Mouse (Mus musculus): ENCODE data around the gene Dnpep. TPM values are rescaled to one million over a fixed set of nuclear protein-coding genes. Genes with fewer than 3 reads are reported as not detected.

The Dnpep gene
- polyA plus RNA-seq, 1 experiment from 2014 or later, result 115 TPM

GRCm38 (mm10) chr1:75315456-75316365 is 2.1 kb downstream of the Dnpep start:
- H3K4me1 ChIP-seq (ENCODE audit: control insufficient read depth, insufficient read depth, low read length), result peaks cover 8% of the 10 kb centered on the region
- WGBS, result 83% methylated on average over 29 of the region's 29 CpGs
- no peaks in the 10 kb centered on the region for H3K27me3 ChIP-seq (replicated peaks; ENCODE audit: control insufficient read depth, insufficient read depth, low read length)
- H3K27ac ChIP-seq (replicated peaks; ENCODE audit: low read depth, low read length), result no peak overlapping the region
- ATAC-seq (ENCODE audit: low read depth) (no peak), DNase-seq (ENCODE audit: low spot score) (no peak)
- peak overlapping the region; percentile 74 for H3K9ac ChIP-seq (ENCODE audit: low read depth, low read length)
- H3K4me3 ChIP-seq (ENCODE audit: low read depth, low read length), result peak overlapping the region; percentile 72
- H3K9me3 ChIP-seq (ENCODE audit: control insufficient read depth, low read length), result no peaks in the 10 kb centered on the region
- peak overlapping the region; percentile 66 for H3K4me2 ChIP-seq (ENCODE audit: low read depth, low read length)
- H3K36me3 ChIP-seq (ENCODE audit: control insufficient read depth, insufficient read depth, low read length), result peaks cover 49% of the 10 kb centered on the region

- Histone ChIP-seq H3K27ac (replicated peaks; ENCODE audit: low read depth, low read length) (no peak overlapping the region), H3K4me1 (ENCODE audit: control insufficient read depth, insufficient read depth, low read length) (peaks cover 8% of the 10 kb centered on the region), H3K9ac (ENCODE audit: low read depth, low read length) (no peak overlapping the region), H3K9me3 (ENCODE audit: control insufficient read depth, low read length) (no peaks in the 10 kb centered on the region), H3K27me3 (replicated peaks; ENCODE audit: control insufficient read depth, insufficient read depth, low read length) (no peaks in the 10 kb centered on the region), H3K36me3 (ENCODE audit: control insufficient read depth, insufficient read depth, low read length) (peaks cover 56% of the 10 kb centered on the region), H3K4me3 (ENCODE audit: low read depth, low read length) (no peak overlapping the region), H3K4me2 (ENCODE audit: low read depth, low read length) (no peak overlapping the region)
- 92% methylated on average over 6 of the region's 6 CpGs for WGBS
- no peak for ATAC-seq (ENCODE audit: low read depth)
- DNase-seq (ENCODE audit: low spot score), result no peak
These were observed 2.8 kb downstream of the Dnpep start for GRCm38 (mm10) chr1:75315011-75315410.

GRCm38 (mm10) chr1:75311694-75312093 is 6.1 kb downstream of the Dnpep start:
- no peak overlapping the region for H3K4me3 ChIP-seq (ENCODE audit: low read depth, low read length)
- 93% methylated on average over 6 of the region's 6 CpGs for WGBS
- H3K36me3 ChIP-seq (ENCODE audit: control insufficient read depth, insufficient read depth, low read length), result peaks cover 81% of the 10 kb centered on the region
- H3K27ac ChIP-seq (replicated peaks; ENCODE audit: low read depth, low read length), result no peak overlapping the region
- no peak overlapping the region for H3K9ac ChIP-seq (ENCODE audit: low read depth, low read length)
- ATAC-seq (ENCODE audit: low read depth) (no peak), DNase-seq (ENCODE audit: low spot score) (no peak)
- peaks cover 8% of the 10 kb centered on the region for H3K4me1 ChIP-seq (ENCODE audit: control insufficient read depth, insufficient read depth, low read length)
- no peak overlapping the region for H3K4me2 ChIP-seq (ENCODE audit: low read depth, low read length)
- no peaks in the 10 kb centered on the region for H3K27me3 ChIP-seq (replicated peaks; ENCODE audit: control insufficient read depth, insufficient read depth, low read length)
- no peaks in the 10 kb centered on the region for H3K9me3 ChIP-seq (ENCODE audit: control insufficient read depth, low read length)

GRCm38 (mm10) chr1:75304662-75305061 is 13.1 kb downstream of the Dnpep start:
- DNase-seq (ENCODE audit: low spot score) (no peak), ATAC-seq (ENCODE audit: low read depth) (no peak)
- H3K27me3 ChIP-seq (replicated peaks; ENCODE audit: control insufficient read depth, insufficient read depth, low read length), result no peaks in the 10 kb centered on the region
- peaks cover 22% of the 10 kb centered on the region for H3K36me3 ChIP-seq (ENCODE audit: control insufficient read depth, insufficient read depth, low read length)
- no peak overlapping the region for H3K4me3 ChIP-seq (ENCODE audit: low read depth, low read length)
- no peak overlapping the region for H3K4me2 ChIP-seq (ENCODE audit: low read depth, low read length)
- H3K9me3 ChIP-seq (ENCODE audit: control insufficient read depth, low read length), result no peaks in the 10 kb centered on the region
- H3K9ac ChIP-seq (ENCODE audit: low read depth, low read length), result no peak overlapping the region
- WGBS, result 87% methylated on average over 2 of the region's 2 CpGs
- no peak overlapping the region for H3K27ac ChIP-seq (replicated peaks; ENCODE audit: low read depth, low read length)
- H3K4me1 ChIP-seq (ENCODE audit: control insufficient read depth, insufficient read depth, low read length), result no peaks in the 10 kb centered on the region

- H3K4me1 ChIP-seq (ENCODE audit: control insufficient read depth, insufficient read depth, low read length), result peaks cover 5% of the 10 kb centered on the region; the same call in 1 of the 2 replicates
- no peak overlapping the region for H3K4me3 ChIP-seq (ENCODE audit: low read depth, low read length)
- H3K27ac ChIP-seq (replicated peaks; ENCODE audit: low read depth, low read length), result no peak overlapping the region
- no peak overlapping the region for H3K9ac ChIP-seq (ENCODE audit: low read depth, low read length)
- H3K36me3 ChIP-seq (ENCODE audit: control insufficient read depth, insufficient read depth, low read length), result no peaks in the 10 kb centered on the region
- no peaks in the 10 kb centered on the region for H3K27me3 ChIP-seq (replicated peaks; ENCODE audit: control insufficient read depth, insufficient read depth, low read length)
- no peak for ATAC-seq (ENCODE audit: low read depth)
- no peak for DNase-seq (ENCODE audit: low spot score)
- H3K4me2 ChIP-seq (ENCODE audit: low read depth, low read length), result no peak overlapping the region
- WGBS, result 72% methylated on average over 5 of the region's 5 CpGs
- H3K9me3 ChIP-seq (ENCODE audit: control insufficient read depth, low read length), result no peaks in the 10 kb centered on the region
These were observed 23.5 kb downstream of the Dnpep start for GRCm38 (mm10) chr1:75294294-75294693.

- Histone ChIP-seq H3K9ac (ENCODE audit: low read depth, low read length) (no peak overlapping the region), H3K4me2 (ENCODE audit: low read depth, low read length) (no peak overlapping the region), H3K27me3 (replicated peaks; ENCODE audit: control insufficient read depth, insufficient read depth, low read length) (no peaks in the 10 kb centered on the region), H3K9me3 (ENCODE audit: control insufficient read depth, low read length) (no peaks in the 10 kb centered on the region), H3K4me3 (ENCODE audit: low read depth, low read length) (no peak overlapping the region), H3K36me3 (ENCODE audit: control insufficient read depth, insufficient read depth, low read length) (no peaks in the 10 kb centered on the region), H3K27ac (replicated peaks; ENCODE audit: low read depth, low read length) (no peak overlapping the region), H3K4me1 (ENCODE audit: control insufficient read depth, insufficient read depth, low read length) (peaks cover 5% of the 10 kb centered on the region; the same call in 1 of the 2 replicates)
- no peak for ATAC-seq (ENCODE audit: low read depth)
- WGBS, result 80% methylated on average over 5 of the region's 5 CpGs
- DNase-seq (ENCODE audit: low spot score), result no peak
These were observed 24.5 kb downstream of the Dnpep start for GRCm38 (mm10) chr1:75293331-75293701.

GRCm38 (mm10) chr1:75292476-75293330 is 25.1 kb downstream of the Dnpep start:
- ATAC-seq (ENCODE audit: low read depth) (peak; percentile 41; the same call in 1 of the 2 replicates), DNase-seq (ENCODE audit: low spot score) (peak; percentile 58)
- Histone ChIP-seq H3K4me1 (ENCODE audit: control insufficient read depth, insufficient read depth, low read length) (peaks cover 5% of the 10 kb centered on the region; the same call in 1 of the 2 replicates), H3K4me3 (ENCODE audit: low read depth, low read length) (no peak overlapping the region), H3K27ac (replicated peaks; ENCODE audit: low read depth, low read length) (peak overlapping the region; percentile 61; the same call in 1 of the 2 replicates), H3K4me2 (ENCODE audit: low read depth, low read length) (no peak overlapping the region), H3K9me3 (ENCODE audit: control insufficient read depth, low read length) (no peaks in the 10 kb centered on the region), H3K9ac (ENCODE audit: low read depth, low read length) (no peak overlapping the region), H3K27me3 (replicated peaks; ENCODE audit: control insufficient read depth, insufficient read depth, low read length) (no peaks in the 10 kb centered on the region), H3K36me3 (ENCODE audit: control insufficient read depth, insufficient read depth, low read length) (no peaks in the 10 kb centered on the region)
- 37% methylated on average over 12 of the region's 12 CpGs for WGBS

GRCm38 (mm10) chr1:75291321-75291720 is 26.5 kb downstream of the Dnpep start:
- ATAC-seq (ENCODE audit: low read depth) (no peak), DNase-seq (ENCODE audit: low spot score) (no peak)
- peaks cover 5% of the 10 kb centered on the region; the same call in 1 of the 2 replicates for H3K4me1 ChIP-seq (ENCODE audit: control insufficient read depth, insufficient read depth, low read length)
- H3K9ac ChIP-seq (ENCODE audit: low read depth, low read length), result no peak overlapping the region
- 81% methylated on average over 8 of the region's 8 CpGs for WGBS
- H3K4me2 ChIP-seq (ENCODE audit: low read depth, low read length), result no peak overlapping the region
- no peak overlapping the region for H3K4me3 ChIP-seq (ENCODE audit: low read depth, low read length)
- no peaks in the 10 kb centered on the region for H3K36me3 ChIP-seq (ENCODE audit: control insufficient read depth, insufficient read depth, low read length)
- no peaks in the 10 kb centered on the region for H3K9me3 ChIP-seq (ENCODE audit: control insufficient read depth, low read length)
- H3K27ac ChIP-seq (replicated peaks; ENCODE audit: low read depth, low read length), result no peak overlapping the region
- H3K27me3 ChIP-seq (replicated peaks; ENCODE audit: control insufficient read depth, insufficient read depth, low read length), result no peaks in the 10 kb centered on the region
